Comparison of ENCODE assay signal across 8 mouse cellular contexts in the genomic region with DNA sequence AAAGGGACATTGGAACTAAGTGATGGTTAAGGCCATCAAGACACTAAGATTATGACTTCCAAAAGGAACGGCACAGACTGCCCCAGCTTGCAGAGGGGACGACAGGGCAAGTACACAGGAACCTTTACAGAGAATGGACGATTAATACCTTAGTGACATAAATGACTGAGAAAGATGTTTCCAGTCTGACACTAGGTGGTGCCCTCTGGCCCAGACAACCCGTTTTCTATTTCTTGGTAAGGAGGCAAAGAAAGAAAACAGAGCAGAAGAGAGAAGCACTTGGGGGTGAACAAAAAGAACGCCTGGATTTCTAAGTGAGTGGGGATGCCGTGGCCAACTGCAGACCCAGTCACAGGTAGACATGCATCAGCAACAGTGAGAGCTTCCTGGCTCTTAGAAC. TPM values are rescaled to one million over a fixed set of nuclear protein-coding genes. Genes with fewer than 3 reads are reported as not detected.
A peak's percentile ranks its signal among the peaks of the same experiment; 100 is the strongest.
DNase-seq lines count a peak whose midpoint lies in the region; ATAC-seq and TF ChIP-seq lines count a peak whose summit lies in the region.

No protein-coding gene starts in this region.

- H3K4me2 ChIP-seq in forebrain, postnatal 0 days (ENCODE audit: low read depth), result peak overlapping the region; percentile 23; the same call in 1 of the 2 replicates
- peak overlapping the region; percentile 72 for H3K4me2 ChIP-seq in lung, embryonic 14.5 days

- H3K36me3 ChIP-seq in forebrain, postnatal 0 days (ENCODE audit: insufficient read depth), result no peaks in the 10 kb centered on the region
- no peaks in the 10 kb centered on the region for H3K36me3 ChIP-seq in lung, embryonic 14.5 days (ENCODE audit: insufficient read depth)

- H3K9me3 ChIP-seq in forebrain, postnatal 0 days (ENCODE audit: low read length), result no peaks in the 10 kb centered on the region
- H3K9me3 ChIP-seq in lung, embryonic 14.5 days (ENCODE audit: low read depth, low read length), result no peaks in the 10 kb centered on the region

- WGBS in cerebellum, adult 2 months, result 5% methylated on average over 6 of the region's 6 CpGs
- 20% methylated on average over 6 of the region's 6 CpGs for WGBS in forebrain, postnatal 0 days
- WGBS in lung, embryonic 14.5 days, result 28% methylated on average over 6 of the region's 6 CpGs
- 26% methylated on average over 6 of the region's 6 CpGs for WGBS in olfactory bulb, adult 2 months

- no peak for ATAC-seq in forebrain, postnatal 0 days
- no peak for ATAC-seq in lung, embryonic 14.5 days (ENCODE audit: insufficient read depth)

- peak overlapping the region; percentile 38; the same call in 1 of the 2 replicates for H3K27ac ChIP-seq in cerebellum, adult 2 months (ENCODE audit: insufficient read depth, low read length)
- no peak overlapping the region for H3K27ac ChIP-seq in forebrain, postnatal 0 days (ENCODE audit: low read depth, low read length)
- H3K27ac ChIP-seq in lung, embryonic 14.5 days (ENCODE audit: low read depth), result no peak overlapping the region
- no peak overlapping the region for H3K27ac ChIP-seq in olfactory bulb, adult 2 months (ENCODE audit: insufficient read depth, low read depth, low read length)

- TF ChIP-seq CTCF in cerebellum, adult 2 months (IDR thresholded peaks at IDR 0.05; ENCODE audit: borderline replicate concordance, insufficient read depth, low read depth, low read length), result peak; percentile 47; the same call in 1 of the 2 replicates
- TF ChIP-seq CTCF in forebrain, postnatal 0 days (IDR thresholded peaks at IDR 0.05; ENCODE audit: low read depth), result peak; percentile 64
- TF ChIP-seq CTCF in lung, embryonic 14.5 days (IDR thresholded peaks at IDR 0.05; ENCODE audit: low read depth), result peak; percentile 55
- no peak for TF ChIP-seq CTCF in olfactory bulb, adult 2 months (IDR thresholded peaks at IDR 0.05; ENCODE audit: insufficient read depth, low read depth, low read length)

- H3K27me3 ChIP-seq in cerebellum, adult 2 months (ENCODE audit: control insufficient read depth, insufficient read depth, low read length), result no peaks in the 10 kb centered on the region
- H3K27me3 ChIP-seq in forebrain, postnatal 0 days (ENCODE audit: insufficient read depth, low read length), result no peaks in the 10 kb centered on the region
- no peaks in the 10 kb centered on the region for H3K27me3 ChIP-seq in lung, embryonic 14.5 days (ENCODE audit: insufficient read depth, low read length)

- no peak for TF ChIP-seq POLR2A in cerebellum, adult 2 months (IDR thresholded peaks at IDR 0.05; ENCODE audit: borderline replicate concordance, insufficient read depth, low read length)
- no peak for TF ChIP-seq POLR2A in olfactory bulb, adult 2 months (IDR thresholded peaks at IDR 0.05; ENCODE audit: insufficient read depth, low read depth, low read length)

- DNase-seq in gastrocnemius, postnatal 14 days, result peak; percentile 11
- DNase-seq in gastrocnemius, postnatal 10 days, result no peak
- peak; percentile 62 to 69 for DNase-seq in cerebellum, adult 2 months
- DNase-seq in forebrain, postnatal 0 days, result peak; percentile 36
- DNase-seq in kidney, adult 18-20 months, result peak; percentile 42
- peak; percentile 54 for DNase-seq in lung, embryonic 14.5 days
- no peak for DNase-seq in layer of hippocampus, adult 8-10 months (ENCODE audit: low spot score in 2 of 2)

- H3K9ac ChIP-seq in forebrain, postnatal 0 days, result no peak overlapping the region
- peak overlapping the region; percentile 96; the same call in 1 of the 2 replicates for H3K9ac ChIP-seq in lung, embryonic 14.5 days

- intact Hi-C loops in gastrocnemius, postnatal 14 days (cut with DNase I; ENCODE audit: low total_unique reads), result no loop called here

- peak overlapping the region; percentile 59 for H3K4me3 ChIP-seq in cerebellum, adult 2 months (replicated peaks; ENCODE audit: insufficient read depth, low read depth, low read length)
- no peak overlapping the region for H3K4me3 ChIP-seq in forebrain, postnatal 0 days (ENCODE audit: low read depth, low read length)
- 0 out of 2 replicates have a peak overlapping the region, but pooled peaks have one; percentile 98 for H3K4me3 ChIP-seq in lung, embryonic 14.5 days (ENCODE audit: low read depth, low read length)
- H3K4me3 ChIP-seq in olfactory bulb, adult 2 months (ENCODE audit: insufficient read depth, low read depth, low read length), result peak overlapping the region; percentile 14; the same call in 1 of the 2 replicates

- peaks cover 12% of the 10 kb centered on the region; the same call in 1 of the 2 replicates for H3K4me1 ChIP-seq in cerebellum, adult 2 months (ENCODE audit: control insufficient read depth, insufficient read depth, low read length)
- H3K4me1 ChIP-seq in forebrain, postnatal 0 days (ENCODE audit: insufficient read depth), result peaks cover 21% of the 10 kb centered on the region
- H3K4me1 ChIP-seq in lung, embryonic 14.5 days (ENCODE audit: insufficient read depth), result peaks cover 9% of the 10 kb centered on the region
- H3K4me1 ChIP-seq in olfactory bulb, adult 2 months (ENCODE audit: control insufficient read depth, insufficient read depth, low read length), result peaks cover 11% of the 10 kb centered on the region; the same call in 1 of the 2 replicates

RNA-seq across cellular contexts. Expression of a gene that starts 2.2 kb away (rescaled TPM):
- 10 to 100 TPM; 25.4 to 27.7 TPM for total RNA-seq in gastrocnemius, postnatal 14 days (2021)
- total RNA-seq in gastrocnemius, postnatal 10 days (2021), result 10 to 100 TPM; 31.7 to 33.1 TPM
- polyA plus RNA-seq in cerebellum, adult 2 months (2012; rRNA removed), result 79.6 and 86.3 TPM in 2 replicates
- 53.8 and 70.5 TPM in 2 replicates for total RNA-seq in forebrain, postnatal 0 days (2014; rRNA removed)
- polyA plus RNA-seq in forebrain, postnatal 0 days (2015; fragmentation: Nextera tagmentation; extraction: Ambion mirVana), result 14.1 and 19.1 TPM in 2 replicates
- polyA plus RNA-seq in lung, embryonic 14.5 days (2014; fragmentation: Nextera tagmentation; extraction: Ambion mirVana), result 40.0 and 41.0 TPM in 2 replicates
- polyA plus RNA-seq in olfactory bulb, adult 2 months (2012; ENCODE audit: insufficient read depth, insufficient read length, low replicate concordance, missing spikeins), result not detected in 2 replicates
- total RNA-seq in layer of hippocampus, adult 8-10 months (2022), result 10 to 100 TPM; 41.3 to 51.6 (median 46.6) TPM

Comparison
In these comparisons a context has a peak if more than half of its experiments do, and no peak if none do; other contexts are left out.
1. DNase-seq: peak in gastrocnemius, postnatal 14 days (single experiment), cerebellum, adult 2 months (2 of 2), forebrain, postnatal 0 days (single experiment), kidney, adult 18-20 months (single experiment) and lung, embryonic 14.5 days (single experiment); none in gastrocnemius, postnatal 10 days (single experiment) and layer of hippocampus, adult 8-10 months (0 of 2).